Mouse (Mus musculus): ENCODE measurements around the gene Gm6763. TPM values are rescaled to one million over a fixed set of nuclear protein-coding genes. Genes with fewer than 3 reads are reported as not detected.
"Not testable (repeated sequence)": the region's sequence is repeated elsewhere in the genome, so short reads cannot be mapped to it uniquely, and the experiment has no call there.

The Gm6763 gene
- not detected in 2 replicates for polyA plus RNA-seq (2012; ENCODE audit: insufficient read depth, insufficient read length, missing spikeins)

GRCm38 (mm10) chr10:104151197-104151596 is at the start of gene Gm6763:
Gm6763 (plus strand) TSS chr10:104151497.
- not testable (repeated sequence) for H3K4me3 ChIP-seq (ENCODE audit: insufficient read depth, low read depth, low read length); H3K4me1 ChIP-seq (ENCODE audit: control insufficient read depth, insufficient read depth, insufficient read length, low read length); H3K27ac ChIP-seq (replicated peaks; ENCODE audit: low read depth, low read length)

- no peaks in the 10 kb centered on the region for H3K4me1 ChIP-seq (ENCODE audit: control insufficient read depth, insufficient read depth, insufficient read length, low read length)
- no peak overlapping the region for H3K27ac ChIP-seq (replicated peaks; ENCODE audit: low read depth, low read length)
- no peak overlapping the region for H3K4me3 ChIP-seq (ENCODE audit: insufficient read depth, low read depth, low read length)
Observed at GRCm38 (mm10) chr10:104110044-104110443, 41.3 kb upstream of the Gm6763 start.

GRCm38 (mm10) chr10:104118312-104118711 is 33.0 kb upstream of the Gm6763 start:
- Histone ChIP-seq H3K27ac (replicated peaks; ENCODE audit: low read depth, low read length) (no peak overlapping the region), H3K4me1 (ENCODE audit: control insufficient read depth, insufficient read depth, insufficient read length, low read length) (no peaks in the 10 kb centered on the region)

DNA sequence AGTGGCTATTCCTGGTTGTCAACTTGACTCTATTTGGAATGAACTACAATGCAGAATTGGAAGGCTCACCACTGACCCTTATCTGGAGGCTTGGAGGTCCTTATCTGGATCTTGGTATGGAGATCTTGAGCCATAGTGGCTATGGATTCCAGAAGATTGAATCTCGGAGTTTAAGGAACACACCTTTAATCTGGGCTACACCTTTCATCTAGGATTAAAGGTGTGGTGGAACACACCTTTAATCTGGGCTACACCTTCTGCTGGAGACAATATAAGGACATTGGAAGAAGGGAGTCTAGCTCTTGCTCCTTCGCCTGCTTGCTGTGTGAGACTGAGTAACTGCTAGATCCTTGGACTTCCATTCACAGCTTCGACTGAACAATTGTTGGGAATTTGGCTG is 8.6 kb upstream of the Gm6763 start, which contains the start of gene Gm21293:
Gene Gm21293, plus strand, starts transcription at position 301 of the 400 bp plus-strand sequence.
- H3K27ac ChIP-seq (replicated peaks; ENCODE audit: low read depth, low read length); H3K4me3 ChIP-seq (ENCODE audit: insufficient read depth, low read depth, low read length); H3K4me1 ChIP-seq (ENCODE audit: control insufficient read depth, insufficient read depth, insufficient read length, low read length): not testable (repeated sequence)

More at GRCm38 (mm10) chr10:104118312-104118711, 33.0 kb upstream of the Gm6763 start:
- no peak overlapping the region for H3K4me3 ChIP-seq (ENCODE audit: insufficient read depth, low read depth, low read length)

DNA sequence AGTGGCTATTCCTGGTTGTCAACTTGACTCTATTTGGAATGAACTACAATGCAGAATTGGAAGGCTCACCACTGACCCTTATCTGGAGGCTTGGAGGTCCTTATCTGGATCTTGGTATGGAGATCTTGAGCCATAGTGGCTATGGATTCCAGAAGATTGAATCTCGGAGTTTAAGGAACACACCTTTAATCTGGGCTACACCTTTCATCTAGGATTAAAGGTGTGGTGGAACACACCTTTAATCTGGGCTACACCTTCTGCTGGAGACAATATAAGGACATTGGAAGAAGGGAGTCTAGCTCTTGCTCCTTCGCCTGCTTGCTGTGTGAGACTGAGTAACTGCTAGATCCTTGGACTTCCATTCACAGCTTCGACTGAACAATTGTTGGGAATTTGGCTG is 8.4 kb downstream of the Gm6763 start, which contains the start of gene Gm8764:
Gene Gm8764, plus strand, starts transcription at position 301 of the 400 bp plus-strand sequence.
- H3K4me1 ChIP-seq (ENCODE audit: control insufficient read depth, insufficient read depth, insufficient read length, low read length); H3K27ac ChIP-seq (replicated peaks; ENCODE audit: low read depth, low read length); H3K4me3 ChIP-seq (ENCODE audit: insufficient read depth, low read depth, low read length): not testable (repeated sequence)

DNA sequence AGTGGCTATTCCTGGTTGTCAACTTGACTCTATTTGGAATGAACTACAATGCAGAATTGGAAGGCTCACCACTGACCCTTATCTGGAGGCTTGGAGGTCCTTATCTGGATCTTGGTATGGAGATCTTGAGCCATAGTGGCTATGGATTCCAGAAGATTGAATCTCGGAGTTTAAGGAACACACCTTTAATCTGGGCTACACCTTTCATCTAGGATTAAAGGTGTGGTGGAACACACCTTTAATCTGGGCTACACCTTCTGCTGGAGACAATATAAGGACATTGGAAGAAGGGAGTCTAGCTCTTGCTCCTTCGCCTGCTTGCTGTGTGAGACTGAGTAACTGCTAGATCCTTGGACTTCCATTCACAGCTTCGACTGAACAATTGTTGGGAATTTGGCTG is 16.9 kb downstream of the Gm6763 start, which contains the start of gene Gm21304:
Gene Gm21304, plus strand, starts transcription at position 301 of the 400 bp plus-strand sequence.
- not testable (repeated sequence) for H3K4me1 ChIP-seq (ENCODE audit: control insufficient read depth, insufficient read depth, insufficient read length, low read length); H3K27ac ChIP-seq (replicated peaks; ENCODE audit: low read depth, low read length); H3K4me3 ChIP-seq (ENCODE audit: insufficient read depth, low read depth, low read length)

- H3K4me3 ChIP-seq (ENCODE audit: insufficient read depth, low read depth, low read length); H3K4me1 ChIP-seq (ENCODE audit: control insufficient read depth, insufficient read depth, insufficient read length, low read length); H3K27ac ChIP-seq (replicated peaks; ENCODE audit: low read depth, low read length): not testable (repeated sequence)
Observed at GRCm38 (mm10) chr10:104176724-104177123, 25.4 kb downstream of the Gm6763 start, which contains the start of gene Gm21312. Gm21312 (plus strand) TSS chr10:104177024.

GRCm38 (mm10) chr10:104185233-104185632 is 33.9 kb downstream of the Gm6763 start, which contains the start of gene Gm20765:
Gm20765 (plus strand) TSS chr10:104185533.
- H3K27ac ChIP-seq (replicated peaks; ENCODE audit: low read depth, low read length); H3K4me1 ChIP-seq (ENCODE audit: control insufficient read depth, insufficient read depth, insufficient read length, low read length): not testable (repeated sequence)

GRCm38 (mm10) chr10:104193742-104194141 is 42.4 kb downstream of the Gm6763 start, which contains the start of gene Gm4340:
Gm4340 (plus strand) TSS chr10:104194042.
- not testable (repeated sequence) for H3K4me3 ChIP-seq (ENCODE audit: insufficient read depth, low read depth, low read length); H3K4me1 ChIP-seq (ENCODE audit: control insufficient read depth, insufficient read depth, insufficient read length, low read length); H3K27ac ChIP-seq (replicated peaks; ENCODE audit: low read depth, low read length)

More at GRCm38 (mm10) chr10:104185233-104185632, 33.9 kb downstream of the Gm6763 start, which contains the start of gene Gm20765:
- H3K4me3 ChIP-seq (ENCODE audit: insufficient read depth, low read depth, low read length), result not testable (repeated sequence)

Other genes starting within 250 kb of the Gm6763 start
- gene Gm21293, start 8.5 kb upstream of the Gm6763 start, polyA plus RNA-seq (2012; ENCODE audit: insufficient read depth, insufficient read length, missing spikeins), result not detected in 2 replicates
- gene Gm8764, start 8.5 kb downstream of the Gm6763 start, polyA plus RNA-seq (2012; ENCODE audit: insufficient read depth, insufficient read length, missing spikeins), result not detected in 2 replicates
- gene Gm21304, start 17.0 kb downstream of the Gm6763 start, polyA plus RNA-seq (2012; ENCODE audit: insufficient read depth, insufficient read length, missing spikeins), result not detected in 2 replicates
- gene Gm21312, start 25.5 kb downstream of the Gm6763 start, polyA plus RNA-seq (2012; ENCODE audit: insufficient read depth, insufficient read length, missing spikeins), result not detected in 2 replicates
- gene Gm20765, start 34.0 kb downstream of the Gm6763 start, polyA plus RNA-seq (2012; ENCODE audit: insufficient read depth, insufficient read length, missing spikeins), result not detected in 2 replicates
- not detected in 2 replicates for gene Gm4340, start 42.5 kb downstream of the Gm6763 start, polyA plus RNA-seq (2012; ENCODE audit: insufficient read depth, insufficient read length, missing spikeins)

All from brown adipose tissue, adult 24 weeks (tissue).